Mouse (Mus musculus): Measurements from ENCODE around the gene Sorcs2. TPM values are rescaled to one million over a fixed set of nuclear protein-coding genes. Genes with fewer than 3 reads are reported as not detected.

Sorcs2 gene
- polyA plus RNA-seq, 1 experiment from 2014 or later = 12.9 TPM

GRCm38 (mm10) chr5:36320667-36321066 lies 77.3 kb downstream of the Sorcs2 start:
- H3K9me3 ChIP-seq = no peaks in the 10 kb centered on the region
- H3K27me3 ChIP-seq = no peaks in the 10 kb centered on the region
- 84% methylated on average over 8 of the region's 8 CpGs for WGBS
- peaks cover 26% of the 10 kb centered on the region for H3K4me1 ChIP-seq
- no peaks in the 10 kb centered on the region for H3K36me3 ChIP-seq
- no peak for ATAC-seq (ENCODE audit: insufficient number of reproducible peaks, insufficient read depth, low FRiP score, low TSS enrichment)
- no peak overlapping the region for H3K27ac ChIP-seq
- no peak overlapping the region for H3K9ac ChIP-seq
- no peak overlapping the region for H3K4me3 ChIP-seq
- H3K4me2 ChIP-seq (replicated peaks) = no peak overlapping the region

GRCm38 (mm10) chr5:36317641-36318368 lies 80.1 kb downstream of the Sorcs2 start:
- Histone ChIP-seq H3K9me3 (no peaks in the 10 kb centered on the region), H3K27ac (no peak overlapping the region), H3K4me1 (peaks cover 32% of the 10 kb centered on the region), H3K4me3 (no peak overlapping the region), H3K27me3 (no peaks in the 10 kb centered on the region), H3K9ac (no peak overlapping the region), H3K36me3 (no peaks in the 10 kb centered on the region), H3K4me2 (replicated peaks) (no peak overlapping the region)
- WGBS = 55% methylated on average over 6 of the region's 6 CpGs
- ATAC-seq (ENCODE audit: insufficient number of reproducible peaks, insufficient read depth, low FRiP score, low TSS enrichment) = no peak

GRCm38 (mm10) chr5:36315106-36315505 lies 82.8 kb downstream of the Sorcs2 start:
- no peak overlapping the region for H3K4me3 ChIP-seq
- WGBS = 87% methylated on average over 9 of the region's 9 CpGs
- H3K9ac ChIP-seq = no peak overlapping the region
- no peaks in the 10 kb centered on the region for H3K27me3 ChIP-seq
- ATAC-seq (ENCODE audit: insufficient number of reproducible peaks, insufficient read depth, low FRiP score, low TSS enrichment) = no peak
- H3K4me1 ChIP-seq = peaks cover 18% of the 10 kb centered on the region
- H3K36me3 ChIP-seq = no peaks in the 10 kb centered on the region
- no peak overlapping the region for H3K4me2 ChIP-seq (replicated peaks)
- H3K9me3 ChIP-seq = no peaks in the 10 kb centered on the region
- no peak overlapping the region for H3K27ac ChIP-seq

- peak; percentile 76 for ATAC-seq (ENCODE audit: insufficient number of reproducible peaks, insufficient read depth, low FRiP score, low TSS enrichment)
- Histone ChIP-seq H3K4me1 (peaks cover 18% of the 10 kb centered on the region), H3K4me2 (replicated peaks) (peak overlapping the region; percentile 24), H3K9me3 (no peaks in the 10 kb centered on the region), H3K27ac (peak overlapping the region; percentile 80), H3K9ac (no peak overlapping the region), H3K36me3 (no peaks in the 10 kb centered on the region), H3K27me3 (no peaks in the 10 kb centered on the region), H3K4me3 (no peak overlapping the region)
- 17% methylated on average over 16 of the region's 16 CpGs for WGBS
Observed at GRCm38 (mm10) chr5:36313353-36314079, 84.4 kb downstream of the Sorcs2 start.

- Histone ChIP-seq H3K4me1 (peaks cover 18% of the 10 kb centered on the region), H3K27ac (peak overlapping the region; percentile 80), H3K9me3 (no peaks in the 10 kb centered on the region), H3K27me3 (no peaks in the 10 kb centered on the region), H3K4me2 (replicated peaks) (peak overlapping the region; percentile 24; the same call in 1 of the 2 replicates), H3K36me3 (no peaks in the 10 kb centered on the region), H3K4me3 (no peak overlapping the region), H3K9ac (no peak overlapping the region)
- ATAC-seq (ENCODE audit: insufficient number of reproducible peaks, insufficient read depth, low FRiP score, low TSS enrichment) = no peak
- WGBS = 59% methylated on average over 6 of the region's 6 CpGs
Observed at GRCm38 (mm10) chr5:36312926-36313325, 85.0 kb downstream of the Sorcs2 start.

GRCm38 (mm10) chr5:36304299-36304980 lies 93.5 kb downstream of the Sorcs2 start:
- Histone ChIP-seq H3K27me3 (no peaks in the 10 kb centered on the region), H3K9ac (no peak overlapping the region), H3K4me2 (replicated peaks) (no peak overlapping the region), H3K4me3 (no peak overlapping the region), H3K36me3 (no peaks in the 10 kb centered on the region), H3K27ac (no peak overlapping the region), H3K9me3 (no peaks in the 10 kb centered on the region), H3K4me1 (peaks cover 5% of the 10 kb centered on the region; the same call in 1 of the 2 replicates)
- no peak for ATAC-seq (ENCODE audit: insufficient number of reproducible peaks, insufficient read depth, low FRiP score, low TSS enrichment)
- 70% methylated on average over 7 of the region's 7 CpGs for WGBS

- Histone ChIP-seq H3K27me3 (no peaks in the 10 kb centered on the region), H3K4me3 (no peak overlapping the region), H3K9ac (no peak overlapping the region), H3K27ac (no peak overlapping the region), H3K9me3 (no peaks in the 10 kb centered on the region), H3K36me3 (no peaks in the 10 kb centered on the region), H3K4me1 (no peaks in the 10 kb centered on the region), H3K4me2 (replicated peaks) (no peak overlapping the region)
- ATAC-seq (ENCODE audit: insufficient number of reproducible peaks, insufficient read depth, low FRiP score, low TSS enrichment) = no peak
- WGBS = 66% methylated on average over 4 of the region's 4 CpGs
Observed at GRCm38 (mm10) chr5:36301166-36301565, 96.8 kb downstream of the Sorcs2 start.

- peaks cover 6% of the 10 kb centered on the region for H3K4me1 ChIP-seq
- WGBS = 77% methylated on average over 4 of the region's 4 CpGs
- no peak overlapping the region for H3K4me2 ChIP-seq (replicated peaks)
- no peak overlapping the region; the same call in 1 of the 2 replicates for H3K9ac ChIP-seq
- H3K36me3 ChIP-seq = no peaks in the 10 kb centered on the region
- ATAC-seq (ENCODE audit: insufficient number of reproducible peaks, insufficient read depth, low FRiP score, low TSS enrichment) = no peak
- H3K4me3 ChIP-seq = no peak overlapping the region
- no peaks in the 10 kb centered on the region for H3K9me3 ChIP-seq
- no peaks in the 10 kb centered on the region for H3K27me3 ChIP-seq
- H3K27ac ChIP-seq = no peak overlapping the region
Observed at GRCm38 (mm10) chr5:36298049-36298448, 99.9 kb downstream of the Sorcs2 start.

- H3K27me3 ChIP-seq = no peaks in the 10 kb centered on the region
- WGBS = 78% methylated on average over 4 of the region's 4 CpGs
Observed at GRCm38 (mm10) chr5:36297246-36297645, 100.7 kb downstream of the Sorcs2 start.

GRCm38 (mm10) chr5:36293109-36293900 lies 104.6 kb downstream of the Sorcs2 start:
- no peak overlapping the region for H3K4me3 ChIP-seq
- H3K9me3 ChIP-seq = no peaks in the 10 kb centered on the region
- no peak overlapping the region for H3K9ac ChIP-seq
- 47% methylated on average over 11 of the region's 11 CpGs for WGBS
- no peaks in the 10 kb centered on the region for H3K36me3 ChIP-seq
- H3K27me3 ChIP-seq = no peaks in the 10 kb centered on the region
- H3K4me2 ChIP-seq (replicated peaks) = 0 out of 2 replicates have a peak overlapping the region, but pooled peaks have one; percentile 9
- peaks cover 19% of the 10 kb centered on the region for H3K4me1 ChIP-seq
- no peak overlapping the region for H3K27ac ChIP-seq
- ATAC-seq (ENCODE audit: insufficient number of reproducible peaks, insufficient read depth, low FRiP score, low TSS enrichment) = no peak; the same call in 1 of the 2 replicates

More at GRCm38 (mm10) chr5:36297246-36297645, 100.7 kb downstream of the Sorcs2 start:
- Histone ChIP-seq H3K9ac (no peak overlapping the region), H3K36me3 (no peaks in the 10 kb centered on the region), H3K4me3 (no peak overlapping the region), H3K4me2 (replicated peaks) (no peak overlapping the region), H3K27ac (no peak overlapping the region), H3K4me1 (peaks cover 14% of the 10 kb centered on the region), H3K9me3 (no peaks in the 10 kb centered on the region)
- ATAC-seq (ENCODE audit: insufficient number of reproducible peaks, insufficient read depth, low FRiP score, low TSS enrichment) = no peak

- no peak overlapping the region for H3K4me3 ChIP-seq
- H3K4me1 ChIP-seq = peaks cover 19% of the 10 kb centered on the region
- H3K36me3 ChIP-seq = no peaks in the 10 kb centered on the region
- WGBS = 73% methylated on average over 9 of the region's 9 CpGs
- no peaks in the 10 kb centered on the region for H3K9me3 ChIP-seq
- no peak overlapping the region for H3K27ac ChIP-seq
- no peak overlapping the region for H3K4me2 ChIP-seq (replicated peaks)
- ATAC-seq (ENCODE audit: insufficient number of reproducible peaks, insufficient read depth, low FRiP score, low TSS enrichment) = no peak; the same call in 1 of the 2 replicates
- H3K9ac ChIP-seq = no peak overlapping the region
- H3K27me3 ChIP-seq = no peaks in the 10 kb centered on the region
Observed at GRCm38 (mm10) chr5:36292321-36292720, 105.6 kb downstream of the Sorcs2 start.
